Mouse (Mus musculus): Measurements from ENCODE around the gene Dop1b.

- TF ChIP-seq POLR2A (IDR thresholded peaks at IDR 0.05; ENCODE audit: insufficient read depth, low read depth, low read length), result no peak
- TF ChIP-seq CTCF (IDR thresholded peaks at IDR 0.05; ENCODE audit: insufficient read depth, low read depth, low read length), result no peak
Measured at GRCm38 (mm10) chr16:93679165-93679564, 32.5 kb upstream of the Dop1b start.

All from olfactory bulb, adult 2 months (tissue).